Mouse (Mus musculus) forebrain, embryonic 14.5 days (tissue): ENCODE measurements around the gene Txndc12. TPM values are rescaled to one million over a fixed set of nuclear protein-coding genes. Genes with fewer than 3 reads are reported as not detected.

ENCODE experiments used
- ATAC-seq: fragments of 200-750 bp; cut with Nextera tagmentation; 2 replicates; pipeline ENCODE4 v1.8.0; 2017; ENCODE audit warnings: mild to moderate bottlenecking, moderate library complexity
- DNase-seq: peaks from one replicate; pipeline ENCODE4 v3.0.0-alpha.2; 2015; ENCODE audit warnings: low spot score
- H3K27ac ChIP-seq: fragments of 300-500 bp; sonication (generic); 2 replicates; pipeline ENCODE4 v1.5.1; 2014; ENCODE audit warnings: low read depth, mild to moderate bottlenecking, control low read depth, low read length, moderate library complexity
- H3K27me3 ChIP-seq: fragments of 300-500 bp; sonication (generic); replicated peaks from 2 replicates; pipeline ENCODE4 v1.6.1; 2014; ENCODE audit warnings: low read length, control low read depth, mixed read lengths; ENCODE audit not compliant: control insufficient read depth, insufficient read depth
- H3K36me3 ChIP-seq: fragments of 300-500 bp; sonication (generic); 2 replicates; pipeline ENCODE4 v1.6.1; 2014; ENCODE audit warnings: low read length, control low read depth; ENCODE audit not compliant: control insufficient read depth, insufficient read depth
- H3K4me1 ChIP-seq: fragments of 300-500 bp; sonication (generic); 2 replicates; pipeline ENCODE4 v1.6.1; 2014; ENCODE audit warnings: antibody characterized with exemption, low read length, control low read depth; ENCODE audit not compliant: control insufficient read depth, insufficient read depth
- H3K4me2 ChIP-seq: fragments of 300-500 bp; sonication (generic); 2 replicates; pipeline ENCODE4 v1.6.1; 2014; ENCODE audit warnings: mild to moderate bottlenecking, control low read depth, low read length
- H3K4me3 ChIP-seq: fragments of 300-500 bp; sonication (generic); 2 replicates; pipeline ENCODE4 v1.5.1; 2014; ENCODE audit warnings: low read depth, low read length, control low read depth
- H3K9ac ChIP-seq: fragments of 300-500 bp; sonication (generic); 2 replicates; pipeline ENCODE4 v1.6.1; 2014; ENCODE audit warnings: mild to moderate bottlenecking, low read length, control low read depth, moderate library complexity
- H3K9me3 ChIP-seq: fragments of 300-500 bp; sonication (generic); replicated peaks from 2 replicates; pipeline ENCODE4 v1.6.1; 2016; ENCODE audit warnings: low read length, control low read depth, mixed read lengths; ENCODE audit not compliant: control insufficient read depth
- WGBS: fragments of 180-500 bp; shearing (Covaris S2); extraction: QIAGEN DNeasy Blood & Tissue Kit; methylation state at CpG from one replicate; pipeline ENCODE4 v1.1.7; 2014; 5-methylcytosine and 5-hydroxymethylcytosine counted together
- polyA plus RNA-seq: library from polyadenylated mRNA; unstranded; fragments of >200 nt; fragmentation: Nextera tagmentation; extraction: Ambion mirVana; gene quantifications from 2 replicates; pipeline ENCODE4 v1.2.1, GENCODE M21; 2014

Gene Txndc12
- 92.3 and 94.3 TPM in 2 replicates for polyA plus RNA-seq

DNA sequence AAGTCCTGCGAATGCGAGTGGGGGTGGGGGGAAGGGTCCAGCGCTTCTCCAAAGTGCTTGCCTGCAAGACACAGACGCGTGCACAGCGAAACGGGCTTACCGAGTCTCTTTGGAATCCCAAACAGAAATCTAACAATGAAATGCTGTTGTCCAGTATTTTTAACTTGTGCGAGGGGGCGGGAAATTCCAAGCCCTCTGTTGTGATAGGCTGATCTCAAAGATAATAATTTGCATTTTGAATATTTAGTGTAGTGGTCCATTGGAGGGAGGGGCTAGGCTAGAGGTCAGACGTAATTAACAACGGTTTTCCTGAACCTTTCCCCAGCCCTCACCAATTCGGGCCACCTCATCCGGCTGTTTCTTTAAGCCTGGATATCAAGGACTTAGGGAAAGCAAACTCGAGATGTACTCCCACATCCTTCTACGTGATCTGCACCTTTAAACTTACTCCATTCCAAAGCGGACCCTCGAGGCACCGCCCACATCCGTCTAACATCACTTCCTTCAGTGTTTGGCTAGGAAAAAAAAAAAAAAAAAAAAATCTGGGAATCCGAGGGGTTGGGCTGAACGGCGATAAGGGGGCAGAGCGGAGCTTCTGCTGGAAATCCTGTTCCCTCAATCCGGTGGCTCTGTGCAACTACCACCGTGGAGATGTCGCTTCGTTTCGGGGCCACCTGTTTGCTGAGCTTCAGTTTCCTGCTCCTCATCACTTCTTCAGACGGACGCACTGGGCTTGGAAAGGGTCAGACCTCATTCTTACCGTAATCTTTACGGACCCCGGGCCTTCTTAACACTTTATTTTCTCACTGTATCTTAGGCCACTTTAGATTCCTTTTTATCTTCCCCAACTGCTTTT lies at the start of gene Txndc12:
Txndc12 (plus strand) TSS at position 487 of the 856 bp plus-strand sequence.
- H3K4me3 ChIP-seq, result peak within 1 kb of the TSS; percentile 94
- ATAC-seq, result peak; percentile 79
- H3K4me2 ChIP-seq, result peak within 1 kb of the TSS; percentile 67
- peak within 1 kb of the TSS; percentile 96 for H3K27ac ChIP-seq
- no peaks in the 10 kb centered on the region for H3K27me3 ChIP-seq
- H3K9me3 ChIP-seq, result no peaks in the 10 kb centered on the region
- peak within 1 kb of the TSS; percentile 100 for H3K9ac ChIP-seq
- H3K36me3 ChIP-seq, result peaks cover 10% of the 10 kb centered on the region
- WGBS, result under 1% methylated on average over 34 of the region's 34 CpGs
- DNase-seq, result peak; percentile 98
- H3K4me1 ChIP-seq, result peaks cover 30% of the 10 kb centered on the region

DNA sequence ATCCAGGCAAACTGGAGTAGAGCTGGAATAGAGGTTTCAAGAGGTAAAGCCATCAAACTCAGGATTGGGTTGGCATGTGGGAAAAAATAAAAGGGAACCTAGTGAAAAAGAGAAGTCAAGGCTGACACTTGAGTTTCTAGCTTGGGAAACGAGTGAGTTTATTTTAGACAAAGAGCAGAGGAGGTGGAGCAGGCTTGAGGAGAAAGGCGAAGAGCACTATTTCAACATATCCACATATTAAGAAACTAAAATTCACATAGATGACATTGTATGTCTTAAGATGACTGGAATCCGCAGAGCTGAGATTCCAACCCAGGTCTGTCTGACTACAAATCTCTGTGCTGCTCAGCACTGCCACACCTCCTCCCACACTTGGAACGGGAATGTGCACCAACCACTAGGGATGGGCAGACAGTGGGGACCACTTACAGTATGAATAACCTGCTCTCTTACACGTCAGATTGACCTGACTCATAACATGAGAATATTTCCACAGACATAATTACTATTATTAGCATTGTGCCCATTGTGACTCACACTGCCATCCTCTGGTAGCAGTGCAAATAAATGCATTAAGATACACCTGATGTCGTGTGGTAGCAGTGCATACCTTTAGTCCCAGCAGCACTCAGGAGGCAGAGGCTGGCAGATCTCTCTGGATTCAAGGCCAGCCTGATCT lies 45.0 kb upstream of the Txndc12 start:
- WGBS, result 79% methylated on average over 6 of the region's 6 CpGs
- ATAC-seq (no peak), DNase-seq (no peak)
- H3K4me1 ChIP-seq, result no peaks in the 10 kb centered on the region
- H3K4me2 ChIP-seq, result no peak overlapping the region
- H3K9me3 ChIP-seq, result no peaks in the 10 kb centered on the region
- no peaks in the 10 kb centered on the region for H3K27me3 ChIP-seq
- H3K27ac ChIP-seq, result no peak overlapping the region
- no peak overlapping the region for H3K9ac ChIP-seq
- H3K36me3 ChIP-seq, result no peaks in the 10 kb centered on the region
- no peak overlapping the region for H3K4me3 ChIP-seq

DNA sequence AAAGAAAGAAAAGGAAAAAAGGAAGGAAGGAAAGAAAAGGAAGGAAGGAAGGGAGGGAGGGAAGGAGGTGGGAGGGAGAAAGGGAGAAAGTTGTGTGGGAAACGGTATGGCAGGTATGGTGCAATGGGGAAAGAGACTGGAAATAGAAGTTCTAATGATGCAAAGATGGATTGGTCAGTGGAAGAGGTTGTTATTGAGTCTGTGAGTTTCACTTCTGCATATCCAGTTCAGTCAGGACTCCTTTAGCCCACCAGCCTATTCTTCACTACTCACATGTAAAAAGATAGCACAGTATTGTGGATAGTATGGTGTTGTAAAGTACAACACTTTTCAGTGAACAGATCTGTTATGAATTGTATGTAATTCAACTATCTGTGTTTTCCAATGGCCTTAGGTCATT lies 43.9 kb upstream of the Txndc12 start:
- no peak overlapping the region for H3K9ac ChIP-seq
- H3K4me1 ChIP-seq, result no peaks in the 10 kb centered on the region
- no peak overlapping the region for H3K27ac ChIP-seq
- no peak overlapping the region for H3K4me2 ChIP-seq
- H3K9me3 ChIP-seq, result no peaks in the 10 kb centered on the region
- H3K27me3 ChIP-seq, result no peaks in the 10 kb centered on the region
- H3K4me3 ChIP-seq, result no peak overlapping the region
- ATAC-seq (no peak), DNase-seq (no peak)
- no peaks in the 10 kb centered on the region for H3K36me3 ChIP-seq
- WGBS, result 83% methylated on average over 1 of the region's 1 CpGs

DNA sequence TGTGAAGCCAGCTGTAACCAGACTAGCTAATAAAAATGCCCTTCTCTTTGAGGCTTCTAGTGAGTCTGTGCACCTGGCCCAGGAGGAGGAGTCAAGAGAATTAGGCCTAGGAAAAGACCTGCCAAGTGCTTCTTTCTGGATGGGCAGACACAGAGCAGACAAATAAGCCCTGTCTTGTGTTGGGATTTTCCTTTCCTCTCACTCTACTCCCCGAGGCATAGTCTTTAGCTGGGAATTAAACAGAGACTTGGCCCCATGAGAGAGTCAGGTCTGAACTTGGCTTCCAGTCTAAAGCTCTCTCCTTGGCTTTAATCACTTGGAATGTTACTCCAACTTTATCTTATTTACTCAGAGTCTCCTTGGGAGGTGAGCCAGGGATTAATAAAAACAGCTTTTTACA lies 40.5 kb upstream of the Txndc12 start:
- no peaks in the 10 kb centered on the region for H3K27me3 ChIP-seq
- no peak overlapping the region for H3K9ac ChIP-seq
- WGBS, result 52% methylated on average over 1 of the region's 1 CpGs
- ATAC-seq, result no peak
- no peak overlapping the region for H3K27ac ChIP-seq
- no peak overlapping the region for H3K4me3 ChIP-seq
- no peaks in the 10 kb centered on the region for H3K4me1 ChIP-seq
- no peak overlapping the region for H3K4me2 ChIP-seq
- no peaks in the 10 kb centered on the region for H3K9me3 ChIP-seq
- H3K36me3 ChIP-seq, result no peaks in the 10 kb centered on the region
- no peak for DNase-seq

DNA sequence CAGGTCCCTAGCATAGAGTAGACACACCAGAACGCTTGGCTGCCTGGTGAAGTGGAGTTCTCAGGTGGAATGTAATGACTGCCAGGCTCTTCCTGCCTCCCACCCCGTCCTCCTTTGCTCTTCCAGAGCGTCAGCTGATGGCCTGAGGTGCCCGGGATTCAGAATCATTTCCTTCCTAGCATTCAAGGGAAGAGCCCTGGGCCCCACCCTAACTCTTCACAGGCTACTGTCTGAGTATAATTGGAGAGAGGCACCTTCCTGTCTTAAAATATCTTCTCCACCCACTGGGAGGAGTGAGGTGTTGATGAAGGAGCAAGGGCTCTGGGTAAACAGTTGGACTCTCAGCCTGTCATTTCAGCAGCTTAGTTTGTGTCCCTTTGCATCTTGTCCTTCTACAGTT lies 37.7 kb upstream of the Txndc12 start:
- H3K27me3 ChIP-seq, result no peaks in the 10 kb centered on the region
- DNase-seq, result no peak
- 59% methylated on average over 4 of the region's 4 CpGs for WGBS

DNA sequence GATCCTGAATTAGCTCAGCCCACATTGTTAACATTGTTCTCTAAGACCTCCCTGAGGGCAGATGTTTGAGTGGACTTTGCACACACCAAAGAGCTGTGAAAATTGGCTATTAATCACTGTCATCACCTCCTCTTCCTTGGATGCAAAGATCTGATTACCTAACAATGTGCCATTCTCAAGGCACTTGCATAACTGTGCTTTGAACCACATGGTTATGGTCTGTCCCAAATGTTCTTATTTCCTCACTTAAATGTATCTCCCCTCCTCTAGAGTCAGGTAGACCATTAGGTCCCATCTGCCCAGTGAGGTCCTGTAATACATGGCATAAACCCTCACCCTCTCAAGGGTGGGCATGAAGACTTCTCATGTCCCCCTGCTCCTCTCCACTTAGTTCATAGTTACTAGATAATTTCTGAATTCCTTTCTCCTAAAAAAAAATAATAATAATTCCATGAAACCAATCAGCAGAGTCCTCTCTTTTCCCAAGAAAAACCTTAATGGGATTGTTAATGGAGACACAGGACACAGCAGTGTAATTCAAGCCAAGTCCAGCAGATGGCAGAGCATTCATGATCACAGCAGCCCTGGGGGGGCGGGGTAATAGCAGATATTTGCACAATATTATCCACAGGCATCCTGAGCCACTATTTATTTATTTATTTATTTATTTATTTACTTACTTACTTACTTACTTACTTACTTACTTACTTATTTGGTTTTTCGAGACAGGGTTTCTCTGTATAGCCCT lies 36.1 kb upstream of the Txndc12 start:
- Histone ChIP-seq H3K27me3 (no peaks in the 10 kb centered on the region), H3K4me2 (no peak overlapping the region), H3K9me3 (no peaks in the 10 kb centered on the region), H3K9ac (no peak overlapping the region), H3K36me3 (no peaks in the 10 kb centered on the region), H3K27ac (no peak overlapping the region), H3K4me1 (no peaks in the 10 kb centered on the region), H3K4me3 (no peak overlapping the region)
- DNase-seq, result peak; percentile 79
- ATAC-seq, result 0 out of 2 replicates have a peak, but pooled peaks have one; percentile 46
- WGBS, result 44% methylated on average over 2 of the region's 2 CpGs

More for the DNA sequence above, 37.7 kb upstream of the Txndc12 start:
- H3K9ac ChIP-seq, result no peak overlapping the region
- H3K4me2 ChIP-seq, result no peak overlapping the region
- no peak for ATAC-seq
- no peaks in the 10 kb centered on the region for H3K4me1 ChIP-seq
- no peaks in the 10 kb centered on the region for H3K9me3 ChIP-seq
- H3K27ac ChIP-seq, result no peak overlapping the region
- no peaks in the 10 kb centered on the region for H3K36me3 ChIP-seq
- H3K4me3 ChIP-seq, result no peak overlapping the region

DNA sequence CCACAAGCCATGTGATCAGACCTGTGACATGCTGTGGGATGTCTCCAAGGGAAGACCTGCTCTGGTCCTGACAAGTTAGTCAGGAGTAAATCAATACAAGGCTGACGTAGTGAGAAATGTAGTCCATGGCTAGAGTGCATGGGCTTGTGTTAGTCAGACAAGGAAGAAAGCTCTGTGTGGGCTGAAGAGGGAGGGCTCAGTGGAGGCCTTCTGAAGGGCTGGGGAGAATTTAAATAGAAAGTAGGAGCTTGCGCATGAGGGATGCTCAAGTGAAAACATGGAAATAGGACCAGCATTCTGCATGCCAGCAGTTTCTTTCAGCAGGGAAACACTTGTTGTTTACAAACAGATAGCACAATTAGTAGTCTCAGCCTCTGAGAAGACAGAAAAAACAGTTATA lies 30.9 kb upstream of the Txndc12 start:
- Histone ChIP-seq H3K36me3 (no peaks in the 10 kb centered on the region), H3K27me3 (no peaks in the 10 kb centered on the region), H3K4me3 (no peak overlapping the region), H3K4me1 (no peaks in the 10 kb centered on the region), H3K9ac (no peak overlapping the region), H3K27ac (no peak overlapping the region), H3K4me2 (no peak overlapping the region), H3K9me3 (no peaks in the 10 kb centered on the region)
- DNase-seq (no peak), ATAC-seq (no peak)
- 79% methylated on average over 2 of the region's 2 CpGs for WGBS

DNA sequence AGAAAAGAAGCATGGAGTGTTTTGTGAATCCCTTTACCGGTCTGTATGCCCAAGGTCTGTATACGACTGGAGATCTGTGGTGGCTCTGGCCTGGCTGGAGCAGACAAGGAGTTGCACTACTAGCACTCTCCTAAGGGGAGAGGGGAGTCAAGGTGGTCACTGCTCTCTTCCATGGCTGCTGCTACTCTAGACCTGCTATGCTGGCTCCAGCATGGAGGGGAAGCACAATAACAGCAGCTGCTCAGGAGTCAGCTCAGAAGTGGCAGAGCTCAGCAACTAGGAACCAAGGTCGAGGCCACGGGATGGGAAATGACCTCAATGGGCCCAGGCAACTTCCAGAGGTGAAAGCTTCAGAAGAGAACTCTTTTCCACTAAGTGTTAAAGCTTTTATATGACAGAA lies 23.3 kb upstream of the Txndc12 start:
- H3K27me3 ChIP-seq, result no peaks in the 10 kb centered on the region
- WGBS, result 73% methylated on average over 4 of the region's 4 CpGs
- H3K9me3 ChIP-seq, result no peaks in the 10 kb centered on the region
- no peak for DNase-seq
- H3K4me2 ChIP-seq, result no peak overlapping the region
- no peak for ATAC-seq
- no peak overlapping the region for H3K4me3 ChIP-seq
- no peak overlapping the region for H3K9ac ChIP-seq
- no peaks in the 10 kb centered on the region for H3K4me1 ChIP-seq
- no peak overlapping the region for H3K27ac ChIP-seq
- H3K36me3 ChIP-seq, result peaks cover 7% of the 10 kb centered on the region
